Mouse (Mus musculus) activated CD4-positive, CD25-positive, alpha-beta regulatory T cell, adult 4 months (primary cell): ENCODE measurements at regions not wholly inside any gene's neighbourhood (a gene's known extent, or its start where the extent isn't known, plus 50 kb on each side); places are given as distances from the start of the nearest gene placed in this dataset.
"Not testable (repeated sequence)": the region's sequence is repeated elsewhere in the genome, so short reads cannot be mapped to it uniquely, and the experiment has no call there.

Experiments used
- ATAC-seq: one replicate; pipeline ENCODE4 v1.8.0; 2017

DNA sequence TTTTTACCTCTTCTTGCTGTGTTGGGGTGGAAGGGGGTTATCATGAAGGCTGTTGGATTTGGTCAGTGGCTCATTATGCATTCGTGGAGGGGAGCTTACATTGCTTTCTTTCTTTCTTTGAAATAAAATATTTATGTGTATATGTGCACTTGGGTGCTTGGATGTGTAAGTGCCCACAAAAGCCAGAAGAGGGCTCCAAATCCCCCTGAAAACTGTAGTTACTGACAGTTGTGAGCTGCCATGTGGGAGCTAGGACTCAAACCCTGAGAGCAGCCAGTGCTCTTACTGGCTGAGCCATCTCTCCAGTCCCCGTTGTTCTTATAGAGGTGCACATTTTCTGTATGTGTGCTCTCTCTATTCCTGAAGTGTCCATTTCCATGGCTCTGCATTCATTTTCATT, 415.6 kb upstream of the Zfp507 start:
- no peak for ATAC-seq

- ATAC-seq = no peak
Observed at GRCm38 (mm10) chr7:36210034-36210433, 407.2 kb upstream of the Zfp507 start.

- ATAC-seq = no peak
Observed at GRCm38 (mm10) chr7:36207525-36208260, 404.9 kb upstream of the Zfp507 start.

DNA sequence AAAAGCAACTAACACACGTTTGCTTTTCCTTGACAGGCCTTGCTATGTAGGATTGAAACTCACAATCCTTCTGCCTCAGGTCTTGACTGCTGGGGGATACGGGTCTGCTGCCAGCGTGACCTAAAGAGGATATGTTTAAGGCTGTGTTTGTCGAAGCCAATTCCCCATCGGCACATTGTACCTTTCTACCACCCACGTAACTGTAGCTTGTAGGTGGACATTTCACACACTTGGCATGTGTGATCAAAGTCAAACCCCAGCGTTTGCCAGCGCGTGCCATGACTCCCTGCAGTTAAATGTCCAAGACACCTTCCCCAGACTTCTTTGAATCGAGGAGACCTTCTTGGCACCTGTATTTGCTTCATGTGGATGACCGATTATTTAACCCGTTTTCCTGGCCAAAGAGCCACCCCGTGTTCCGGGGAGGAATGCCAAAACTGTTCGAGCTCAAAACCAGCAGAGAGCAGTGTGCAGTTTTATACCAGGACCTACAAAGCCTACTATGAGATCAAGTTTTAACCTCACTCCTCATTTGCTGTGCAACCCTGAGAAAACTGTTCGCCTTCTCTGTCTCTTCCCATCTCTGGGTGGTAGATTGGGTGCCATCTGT, 395.4 kb upstream of the Zfp507 start:
- no peak for ATAC-seq

DNA sequence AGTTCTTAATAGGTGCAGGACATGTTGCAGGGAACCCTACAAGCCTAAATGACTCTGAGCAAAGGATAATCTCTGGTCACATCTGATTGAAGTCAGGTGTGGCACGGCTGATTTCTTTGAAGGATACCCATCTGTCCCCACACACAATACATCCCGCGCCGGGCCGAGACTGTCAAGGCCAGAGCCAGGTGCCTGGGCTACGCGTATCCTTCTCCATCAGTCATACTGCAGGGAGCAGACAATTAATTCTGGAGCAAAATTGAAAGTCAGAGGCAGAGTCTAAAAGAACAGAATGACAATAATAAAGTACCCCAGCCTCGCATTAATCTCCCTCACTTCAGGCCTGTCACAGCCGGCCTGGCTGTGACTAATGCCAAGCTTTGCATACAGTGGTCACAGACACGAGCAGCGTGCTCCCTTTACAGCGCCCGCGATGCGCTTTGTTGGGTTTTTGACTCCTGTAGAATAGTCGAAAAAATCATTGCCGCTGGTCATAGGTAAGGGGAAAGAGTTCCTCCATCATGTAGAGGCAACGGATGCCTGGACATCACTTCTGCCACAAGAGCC, 393.4 kb upstream of the Zfp507 start:
- ATAC-seq = no peak

DNA sequence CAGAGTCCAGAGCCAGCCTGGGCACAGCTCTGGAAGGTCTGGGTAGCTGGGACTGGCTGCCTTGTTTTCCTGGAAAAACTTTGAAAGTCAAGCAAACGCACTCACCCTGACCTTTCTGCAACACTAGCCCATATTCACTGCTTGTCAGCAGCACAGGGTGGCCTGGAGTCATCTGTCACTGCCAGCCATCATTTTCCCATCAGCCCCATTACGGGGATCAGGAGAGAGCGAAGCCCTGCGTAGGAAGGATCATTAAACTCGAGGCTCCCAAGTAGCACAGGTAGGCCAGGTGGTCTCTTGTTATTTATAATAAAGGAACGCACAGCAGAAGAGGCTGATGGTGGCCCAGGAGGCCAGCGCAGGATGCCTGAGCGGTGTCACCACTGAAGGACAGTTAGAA, 389.8 kb upstream of the Zfp507 start:
- no peak for ATAC-seq

DNA sequence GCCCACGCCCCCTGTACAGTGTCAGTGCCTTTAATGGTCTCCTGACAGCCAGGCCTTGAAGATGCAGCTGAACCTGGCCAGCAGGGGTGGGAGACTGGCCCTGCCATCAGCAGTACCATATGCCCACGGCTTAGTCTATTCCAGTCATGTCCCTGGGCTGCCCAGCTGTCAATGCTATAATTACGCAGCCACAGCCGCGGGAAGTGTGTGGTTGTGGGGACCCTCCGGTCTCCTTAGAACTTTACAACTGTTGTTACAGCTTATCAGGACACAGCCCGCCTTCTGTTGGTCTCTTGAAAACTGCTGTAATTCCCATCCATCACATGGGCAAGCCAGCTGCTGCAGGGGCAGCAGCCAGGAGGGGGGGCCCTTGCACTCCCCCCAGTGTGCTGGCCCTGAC, 375.1 kb upstream of the Zfp507 start:
- no peak for ATAC-seq

GRCm38 (mm10) chr7:36175296-36175695, 372.5 kb upstream of the Zfp507 start:
- ATAC-seq = no peak

DNA sequence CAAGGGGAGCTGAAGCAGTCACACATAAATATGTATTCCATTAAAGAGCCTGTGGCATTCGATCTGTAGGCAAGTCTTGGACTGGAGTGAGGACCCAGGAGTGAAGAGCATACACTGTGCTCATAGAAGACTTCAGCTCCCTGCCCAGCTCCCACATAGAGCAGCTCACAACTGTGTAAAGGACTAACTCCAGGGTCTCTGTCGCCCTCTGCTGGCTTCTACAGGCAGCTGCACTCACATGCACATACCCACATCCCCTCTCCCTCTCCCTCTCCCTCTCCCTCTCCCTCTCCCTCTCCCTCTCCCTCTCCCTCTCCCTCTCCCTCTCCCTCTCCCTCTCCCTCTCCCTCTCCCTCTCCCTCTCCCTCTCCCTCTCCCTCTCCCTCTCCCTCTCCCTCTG, 369.7 kb upstream of the Zfp507 start:
- not testable (repeated sequence) for ATAC-seq

DNA sequence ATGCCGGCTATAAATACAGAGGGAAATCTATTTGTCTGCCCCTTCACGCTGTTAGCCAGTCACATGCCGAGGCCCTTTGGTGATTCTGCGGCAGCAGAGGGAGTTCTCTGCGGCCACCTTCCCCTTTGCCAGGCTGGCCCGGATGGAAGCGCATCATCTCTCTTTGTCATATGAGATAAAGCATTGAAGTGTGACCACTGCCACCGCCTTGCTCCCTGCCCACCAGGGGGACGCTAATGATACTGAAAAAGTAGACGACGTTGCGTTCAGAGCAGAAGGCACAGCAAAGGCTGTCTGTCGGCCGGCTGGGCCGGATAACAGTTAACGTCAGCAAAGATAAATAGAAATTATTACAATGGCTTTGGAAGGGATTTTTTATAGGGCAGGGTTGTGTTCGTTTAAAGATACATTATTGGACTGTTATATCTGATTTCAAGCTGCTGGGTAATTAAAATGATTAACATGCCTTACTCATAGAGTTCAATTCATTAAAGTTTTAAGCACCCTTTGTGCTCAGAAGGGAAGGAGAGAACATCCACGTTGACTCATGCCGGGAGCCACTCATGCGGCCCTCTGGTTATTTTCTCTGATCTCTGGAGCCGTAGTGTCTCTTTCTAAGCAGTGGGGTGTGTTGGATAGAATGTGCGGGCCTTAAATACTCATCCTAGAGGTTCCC, 354.6 kb upstream of the Zfp507 start:
- ATAC-seq = no peak

GRCm38 (mm10) chr7:36156595-36156994, 353.8 kb upstream of the Zfp507 start:
- ATAC-seq = no peak

DNA sequence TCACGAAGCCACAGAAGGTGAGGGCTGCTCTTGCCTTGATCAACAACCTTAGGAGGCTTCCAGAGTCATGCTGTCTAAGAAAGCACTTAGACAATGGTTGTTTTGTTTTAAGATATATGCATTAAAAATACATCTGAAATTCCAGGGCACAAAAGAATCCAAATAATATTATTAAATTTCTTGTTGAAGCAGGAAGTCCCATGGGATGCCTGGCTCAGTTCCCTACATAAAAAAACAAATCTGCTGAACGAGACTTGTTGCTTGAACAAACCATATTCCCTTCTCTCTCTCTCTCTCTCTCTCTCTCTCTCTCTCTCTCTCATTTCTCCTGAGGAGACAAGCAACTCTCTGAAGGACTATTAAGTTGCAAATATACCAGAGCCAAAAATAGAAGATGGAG, 352.8 kb upstream of the Zfp507 start:
- ATAC-seq = no peak

DNA sequence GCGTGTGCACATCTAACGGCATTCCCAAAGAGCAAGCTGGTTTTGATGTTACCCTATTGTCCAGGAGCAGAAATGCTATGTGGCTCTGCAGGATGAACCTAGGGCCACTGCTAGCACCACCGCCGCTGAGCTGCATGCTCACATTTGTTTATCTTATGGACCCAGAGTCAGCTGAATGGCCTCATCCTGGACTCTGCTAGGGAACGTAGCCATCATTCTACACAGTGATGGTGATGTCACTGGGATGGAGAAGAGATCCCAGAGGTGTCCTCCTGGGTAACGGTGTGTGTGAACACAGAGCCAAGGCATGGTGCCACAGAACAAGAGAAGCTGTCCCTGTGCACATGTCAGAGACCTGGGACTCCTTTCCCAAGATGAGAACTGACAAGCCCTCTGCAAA, 352.4 kb upstream of the Zfp507 start:
- ATAC-seq = no peak

DNA sequence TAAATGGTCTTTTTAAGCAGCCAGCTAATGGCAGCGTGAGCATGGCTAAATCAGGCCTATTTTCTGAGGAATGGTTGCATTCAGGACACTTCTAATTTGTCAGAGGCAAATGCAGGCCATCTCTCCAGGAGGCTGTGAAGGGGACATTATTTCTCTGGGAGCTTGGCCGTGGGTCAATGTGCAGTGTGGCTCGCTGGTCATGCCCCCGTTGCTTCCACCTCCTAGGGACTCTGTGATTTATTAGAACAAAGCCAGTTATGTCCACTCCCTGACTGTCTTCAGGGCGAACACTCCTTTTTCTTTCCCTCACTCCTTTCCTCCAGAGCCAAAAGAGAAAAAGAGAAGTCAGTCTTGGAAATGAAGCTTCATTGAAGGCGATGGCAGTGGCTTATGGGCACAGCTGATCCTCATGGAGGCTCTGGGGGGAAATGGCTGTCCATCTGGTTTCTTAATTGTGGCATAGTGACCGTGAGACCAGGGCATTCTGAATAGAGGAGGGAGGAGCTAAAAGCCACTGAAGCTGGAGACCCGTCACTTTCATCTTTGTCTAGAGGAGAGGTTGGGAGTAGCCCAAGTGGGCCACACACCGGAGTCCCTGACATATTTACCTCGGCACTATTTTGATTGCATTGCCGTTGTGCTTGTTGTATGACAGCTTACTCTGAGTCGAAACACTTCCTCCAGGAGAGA, 348.2 kb upstream of the Zfp507 start:
- ATAC-seq = no peak

- no peak for ATAC-seq
Observed at GRCm38 (mm10) chr7:36136571-36136970, 333.8 kb upstream of the Zfp507 start.

- no peak for ATAC-seq
Observed at GRCm38 (mm10) chr7:36134557-36134956, 331.8 kb upstream of the Zfp507 start.

DNA sequence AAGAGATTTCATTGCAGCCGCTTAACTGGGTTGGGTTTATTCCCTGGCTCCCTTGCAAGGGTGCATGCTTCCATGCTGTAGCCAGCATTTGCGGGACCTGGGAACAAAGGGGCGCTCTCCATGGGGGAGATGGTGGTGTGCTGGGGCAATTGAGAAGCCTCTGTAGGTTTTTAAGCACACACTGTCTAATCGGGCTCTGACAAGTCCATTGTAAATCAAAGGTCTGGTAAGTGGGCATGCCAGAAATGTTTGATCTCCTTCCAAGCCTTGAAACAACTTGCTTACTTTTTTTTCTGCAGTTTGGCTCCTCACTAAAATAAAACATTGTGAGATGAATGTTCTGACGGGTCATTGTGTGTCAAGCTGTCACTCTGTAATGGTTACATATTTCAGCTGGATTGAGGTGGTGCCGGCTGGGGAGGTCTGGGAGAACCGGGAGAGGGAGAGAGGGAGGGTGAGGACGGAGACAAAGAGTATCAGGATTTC, 330.9 kb upstream of the Zfp507 start:
- no peak for ATAC-seq

GRCm38 (mm10) chr7:36133026-36133425, 330.2 kb upstream of the Zfp507 start:
- no peak for ATAC-seq

DNA sequence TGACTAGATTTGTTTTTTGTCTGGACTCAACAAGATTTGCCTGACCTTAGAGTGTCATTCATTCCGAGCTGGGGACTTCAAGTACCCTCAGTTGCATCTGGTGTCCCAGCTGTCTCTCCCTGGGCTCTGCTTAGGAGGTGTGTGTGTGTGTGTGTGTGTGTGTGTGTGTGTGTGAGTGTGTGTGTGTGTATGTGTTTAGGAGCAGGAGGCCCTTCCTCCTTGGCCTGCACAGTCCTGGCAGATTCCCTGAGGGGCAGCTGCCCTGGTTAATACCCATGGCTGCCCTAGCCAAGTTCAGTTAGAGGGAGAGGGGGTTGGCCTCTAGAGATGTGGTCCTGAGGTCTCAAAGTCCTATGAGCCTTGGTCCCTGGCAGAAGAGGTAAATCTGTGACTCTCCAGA, 329.8 kb upstream of the Zfp507 start:
- no peak for ATAC-seq

GRCm38 (mm10) chr7:36097054-36097453, 294.3 kb upstream of the Zfp507 start:
- ATAC-seq = no peak

DNA sequence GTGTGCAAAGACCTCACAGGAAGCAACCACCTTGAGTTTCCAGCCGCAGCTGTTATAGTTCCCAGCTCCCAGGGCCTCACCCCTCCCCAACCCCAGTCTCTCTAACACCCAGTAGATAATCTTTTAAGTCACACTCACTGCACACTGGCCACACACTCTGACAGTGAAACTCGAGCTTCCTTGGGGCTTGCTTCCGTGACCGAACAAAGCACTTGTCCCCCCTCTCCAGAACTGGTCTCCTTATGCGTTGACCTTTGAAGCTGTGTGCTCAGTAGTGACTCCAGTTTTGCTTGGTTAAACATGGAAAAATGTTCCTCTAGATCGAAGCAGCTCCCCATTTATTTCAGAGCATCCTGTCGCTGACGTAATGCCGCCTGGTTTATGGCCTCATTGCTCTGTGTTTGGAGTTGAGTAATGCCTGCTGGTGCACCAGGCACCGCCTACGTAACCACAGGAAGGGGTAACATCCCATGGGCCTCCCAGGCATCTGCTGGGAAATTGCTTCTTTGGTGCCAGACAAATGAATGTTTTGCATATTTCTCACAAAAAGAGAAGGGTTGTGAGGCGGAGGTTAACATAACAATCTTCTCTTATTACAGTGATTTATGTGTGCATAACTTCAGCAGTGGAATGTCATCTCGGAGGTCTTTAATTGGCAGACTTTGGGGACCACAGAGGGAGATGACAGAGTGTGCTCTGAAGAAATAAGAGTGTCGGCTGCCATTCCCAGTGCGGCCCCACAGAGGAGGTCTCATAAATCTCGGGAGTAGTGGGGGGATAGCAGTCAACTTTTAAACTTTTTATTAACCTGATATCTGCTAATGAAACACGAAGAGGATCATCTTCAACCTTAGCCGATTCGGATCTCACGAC, 292.7 kb upstream of the Zfp507 start:
- no peak for ATAC-seq

GRCm38 (mm10) chr7:36091132-36091531, 288.3 kb upstream of the Zfp507 start:
- ATAC-seq = no peak
